Mouse (Mus musculus): ENCODE results near the gene Anxa11. TPM values are rescaled to one million over a fixed set of nuclear protein-coding genes. Genes with fewer than 3 reads are reported as not detected.
"Not testable (repeated sequence)": the region's sequence is repeated elsewhere in the genome, so short reads cannot be mapped to it uniquely, and the experiment has no call there.

Gene Anxa11
- polyA plus RNA-seq, 1 experiment from 2014 or later: 48.4 TPM

DNA sequence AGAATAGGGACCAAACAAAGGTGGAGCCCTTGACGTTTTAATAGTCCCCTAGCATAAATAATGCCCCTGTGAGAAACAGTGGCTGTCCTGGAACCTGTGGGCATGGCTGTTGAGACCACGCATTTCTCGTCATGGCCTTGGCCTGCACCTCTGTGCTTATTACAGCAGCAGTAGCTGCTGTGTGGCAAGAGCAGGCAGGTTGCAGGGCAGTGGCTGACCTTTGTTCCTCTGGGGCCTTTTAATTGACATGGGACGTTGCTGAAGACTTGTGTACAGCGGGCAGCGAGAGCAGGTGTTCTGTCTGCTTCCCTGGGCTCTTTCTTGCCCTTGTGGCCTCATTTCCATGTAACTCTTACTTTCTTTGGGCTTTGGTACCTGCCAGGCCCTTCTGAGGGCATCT, 25.9 kb downstream of the Anxa11 start:
- DNase-seq (ENCODE audit: low spot score): no peak

DNA sequence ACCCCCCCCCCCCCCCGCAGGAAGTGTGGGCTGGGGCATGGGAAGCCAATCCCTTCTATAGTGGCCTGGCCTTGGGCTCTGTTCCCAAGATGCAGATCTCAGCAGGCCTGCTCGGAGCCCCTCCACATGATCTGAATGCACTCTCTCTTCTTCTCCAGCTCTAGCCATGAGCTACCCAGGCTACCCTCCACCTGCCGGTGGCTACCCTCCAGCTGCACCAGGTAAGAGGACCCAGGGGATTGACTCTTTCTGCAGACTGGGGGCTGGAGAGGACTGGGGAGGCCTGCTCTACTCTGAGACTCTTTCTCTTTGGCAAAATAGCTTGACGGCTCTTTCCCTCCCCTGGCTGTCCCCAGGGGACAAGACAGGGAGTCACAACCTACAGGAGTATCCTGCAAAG, 26.8 kb downstream of the Anxa11 start:
- no peak for DNase-seq (ENCODE audit: low spot score)

DNA sequence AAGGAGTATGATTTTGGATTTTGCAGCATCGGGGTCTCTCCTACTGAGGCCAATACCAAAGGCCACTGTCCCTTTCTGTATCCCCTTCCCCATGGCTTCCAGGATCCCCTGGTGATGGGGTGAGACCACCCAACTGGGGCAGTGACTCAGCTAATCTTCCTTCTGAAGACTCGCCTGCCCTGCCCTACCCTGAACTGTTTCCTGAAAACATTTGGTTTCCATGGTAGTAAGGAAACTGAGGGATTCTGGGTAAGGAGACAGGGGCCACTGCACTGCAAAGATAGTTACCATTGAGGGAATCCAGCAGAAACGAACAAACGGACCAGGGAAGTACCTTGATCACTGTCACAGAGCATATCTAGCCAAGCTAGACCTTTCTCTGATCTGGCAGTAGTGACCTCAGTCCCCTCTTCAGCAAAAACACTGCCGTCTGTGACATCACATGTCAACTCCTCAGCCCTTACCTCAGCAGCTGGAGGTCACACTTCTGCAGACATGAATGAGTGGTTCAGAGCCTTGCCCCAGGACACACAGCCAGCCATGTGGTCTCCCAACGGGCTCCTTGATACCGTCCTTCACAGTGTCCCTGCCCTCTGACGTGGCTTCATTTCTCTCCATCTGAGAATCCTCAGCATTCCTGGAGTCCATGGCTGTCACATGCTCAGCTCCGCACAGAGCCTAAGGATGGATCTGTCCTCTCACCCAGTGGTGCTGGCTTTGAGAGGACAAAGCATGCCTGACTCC, 27.4 kb downstream of the Anxa11 start:
- DNase-seq (ENCODE audit: low spot score): no peak

DNA sequence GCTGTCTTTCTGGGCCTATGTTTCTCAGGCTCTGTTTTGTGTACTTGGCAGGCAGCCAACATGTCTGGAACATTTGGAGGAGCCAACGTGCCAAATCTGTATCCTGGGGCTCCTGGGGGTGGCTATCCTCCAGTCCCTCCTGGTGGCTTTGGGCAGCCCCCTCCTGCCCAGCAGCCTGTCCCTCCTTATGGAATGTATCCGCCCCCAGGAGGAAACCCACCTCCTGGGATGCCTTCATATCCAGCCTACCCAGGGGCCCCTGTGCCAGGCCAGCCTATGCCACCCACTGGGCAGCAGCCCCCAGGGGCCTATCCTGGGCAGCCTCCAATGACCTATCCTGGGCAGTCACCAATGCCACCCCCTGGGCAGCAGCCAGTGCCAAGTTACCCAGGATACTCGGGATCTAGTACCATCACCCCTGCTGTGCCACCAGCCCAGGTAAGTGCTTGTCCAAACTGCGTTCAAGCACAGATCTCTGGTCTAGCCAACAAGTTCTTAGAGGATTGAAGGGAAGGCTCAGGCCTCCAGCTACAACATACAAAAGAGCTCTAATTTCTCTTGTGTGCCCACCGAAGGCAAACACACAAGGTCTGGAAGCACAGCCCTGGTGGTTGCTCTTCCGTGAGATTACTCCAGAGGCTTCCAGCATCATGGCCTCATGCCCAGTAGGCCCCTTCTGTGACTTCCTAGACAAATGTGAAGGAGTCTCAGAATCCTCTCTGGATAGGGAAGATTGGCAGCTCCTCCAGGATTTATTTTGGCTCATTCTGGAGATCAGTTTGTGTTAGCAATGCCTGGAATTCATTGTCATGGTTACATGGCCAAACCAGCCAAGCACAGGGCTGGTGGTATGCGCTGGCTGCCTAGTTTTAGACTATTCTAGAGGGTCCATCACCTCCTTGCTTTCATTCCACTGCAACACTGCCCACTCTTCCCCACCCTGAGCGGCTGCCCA, 30.8 kb downstream of the Anxa11 start:
- no peak for DNase-seq (ENCODE audit: low spot score)

DNA sequence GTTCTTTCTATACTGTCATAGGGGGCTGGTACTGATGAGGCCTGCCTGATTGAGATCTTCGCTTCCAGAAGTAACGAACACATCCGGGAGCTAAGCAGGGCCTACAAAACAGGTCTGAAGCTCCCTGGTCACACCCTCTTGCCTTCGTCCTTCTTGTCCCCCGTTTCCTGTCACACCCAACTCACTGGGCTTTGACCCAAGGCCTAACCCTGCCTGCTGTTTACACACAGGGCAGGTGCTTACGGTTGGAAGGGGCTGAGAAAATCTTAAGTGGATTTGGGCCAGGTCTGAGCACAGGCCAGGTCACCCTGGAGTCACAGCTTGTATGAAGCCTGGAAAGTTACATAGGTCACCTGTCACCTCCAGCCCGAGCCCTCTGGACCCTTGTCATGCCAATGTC, 34.7 kb downstream of the Anxa11 start:
- DNase-seq (ENCODE audit: low spot score): not testable (repeated sequence)

DNA sequence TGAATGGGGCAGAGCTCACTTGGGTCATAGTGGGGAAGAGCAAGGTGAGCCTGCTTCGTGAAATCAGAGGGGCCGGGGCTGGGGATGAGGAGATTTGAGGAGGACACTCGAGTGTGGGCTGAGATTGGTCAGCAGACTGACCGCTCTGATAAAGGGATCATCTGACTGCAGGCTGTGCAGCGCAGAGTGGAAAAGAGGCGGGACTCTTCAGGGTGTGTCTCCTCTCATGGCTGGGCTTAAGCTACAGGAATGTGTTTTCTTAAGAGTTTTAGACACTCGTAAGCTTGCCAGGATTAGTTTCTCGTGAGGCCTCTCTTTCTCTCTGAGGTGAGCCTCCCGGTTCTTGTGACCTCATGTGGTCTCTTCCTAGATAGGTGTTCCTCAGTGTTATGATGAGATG, 39.8 kb downstream of the Anxa11 start:
- DNase-seq (ENCODE audit: low spot score): not testable (repeated sequence)

DNA sequence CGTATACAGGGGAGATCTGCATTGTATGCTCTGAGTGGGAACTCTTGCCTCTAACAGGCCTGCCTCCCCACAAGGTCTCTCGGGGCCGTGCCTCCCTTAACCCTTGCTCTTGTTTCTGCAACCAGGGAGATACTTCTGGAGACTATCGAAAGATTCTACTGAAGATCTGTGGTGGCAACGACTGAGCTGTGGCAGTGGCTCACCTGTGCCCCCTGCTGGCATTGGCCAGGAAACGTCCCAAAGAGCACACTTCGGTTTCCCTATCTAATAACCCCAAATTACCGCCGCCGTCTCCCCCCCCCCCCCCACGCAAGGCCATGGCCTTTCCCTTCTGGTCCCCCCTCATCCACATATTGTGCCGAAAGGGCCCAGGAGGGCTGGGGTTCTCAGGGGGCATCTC, 43.9 kb downstream of the Anxa11 start:
- not testable (repeated sequence) for DNase-seq (ENCODE audit: low spot score)

DNA sequence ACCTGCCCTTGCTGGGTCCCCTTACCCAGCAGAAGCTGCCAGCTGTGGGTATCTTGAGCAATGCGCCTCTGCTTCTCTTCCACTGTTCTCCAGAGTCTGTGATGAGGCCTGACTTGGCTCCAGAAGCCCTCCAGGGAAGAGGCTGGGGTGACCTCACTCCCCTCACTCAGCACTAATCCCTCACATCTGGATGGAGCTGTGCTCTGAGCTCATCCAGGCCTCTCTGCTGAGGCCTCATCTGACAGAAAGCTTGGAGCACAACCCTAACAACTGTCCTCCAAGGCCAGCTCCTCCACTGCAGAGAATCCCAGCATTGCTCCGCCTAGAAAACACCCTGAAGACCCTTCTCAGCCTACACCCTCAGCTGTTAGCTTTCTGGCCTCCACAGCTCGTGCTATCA, 52.6 kb downstream of the Anxa11 start:
- not testable (repeated sequence) for DNase-seq (ENCODE audit: low spot score)

DNA sequence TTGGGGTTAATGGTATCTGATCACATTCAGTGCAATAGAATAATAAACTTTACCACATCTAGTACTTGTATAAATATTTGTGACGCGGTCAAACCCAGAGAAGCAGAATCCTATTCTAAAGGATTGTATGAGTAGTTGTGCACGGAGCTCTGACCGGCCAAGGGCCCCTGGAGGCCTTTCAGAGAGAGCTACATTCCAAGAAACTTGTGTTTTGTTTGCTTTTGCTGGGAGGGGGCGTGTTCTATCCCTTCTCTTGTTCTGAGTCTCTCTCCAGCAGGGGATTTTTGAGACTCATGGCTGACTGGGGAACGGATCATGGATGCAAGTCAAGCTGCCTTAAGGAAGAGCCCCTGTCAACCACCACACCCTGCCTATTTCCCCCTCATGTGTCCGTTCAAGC, 53.7 kb downstream of the Anxa11 start:
- DNase-seq (ENCODE audit: low spot score): not testable (repeated sequence)

DNA sequence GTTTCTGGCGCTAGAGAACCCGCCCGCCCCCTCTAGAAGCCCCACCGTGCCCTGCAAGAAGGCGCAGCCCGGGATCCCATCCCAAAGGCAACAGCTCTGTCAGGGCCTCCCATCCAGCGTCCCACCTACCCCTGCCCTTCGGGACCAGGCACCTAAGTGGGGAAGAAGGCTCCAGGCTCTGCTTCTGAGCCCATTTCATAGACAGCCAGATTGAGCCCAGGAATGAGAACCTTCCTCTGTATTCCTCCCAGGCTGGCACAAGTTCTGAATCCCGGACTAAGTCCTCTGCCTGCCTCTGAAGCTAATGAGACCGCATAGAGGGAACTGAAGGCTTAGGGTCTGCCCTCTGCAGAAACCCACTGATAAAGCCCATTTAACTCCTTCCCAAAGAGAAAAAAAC, 61.0 kb downstream of the Anxa11 start, which contains the start of gene Plac9a:
Gene Plac9a, minus strand, starts transcription at position 101 of the 400 bp plus-strand sequence.
- DNase-seq (ENCODE audit: low spot score): not testable (repeated sequence)

DNA sequence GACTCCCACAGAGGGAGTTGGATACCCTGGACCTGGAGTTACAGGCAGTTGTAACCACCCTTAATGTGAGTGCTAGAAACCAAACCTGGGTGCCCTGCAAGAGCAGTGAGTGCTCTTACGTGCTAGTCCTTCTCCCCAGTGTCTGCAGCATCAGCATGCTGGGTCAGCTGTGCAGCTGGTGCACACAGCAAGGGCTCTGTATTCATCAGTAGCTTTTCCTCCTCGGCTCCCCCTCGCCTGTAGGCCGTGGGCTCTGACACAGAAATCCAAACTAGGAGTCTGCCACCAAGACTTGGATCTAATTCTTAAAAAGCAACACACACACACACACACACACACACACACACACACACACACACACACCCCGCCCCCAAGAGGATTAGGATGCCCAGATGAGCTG, 63.3 kb downstream of the Anxa11 start:
- DNase-seq (ENCODE audit: low spot score): not testable (repeated sequence)

DNA sequence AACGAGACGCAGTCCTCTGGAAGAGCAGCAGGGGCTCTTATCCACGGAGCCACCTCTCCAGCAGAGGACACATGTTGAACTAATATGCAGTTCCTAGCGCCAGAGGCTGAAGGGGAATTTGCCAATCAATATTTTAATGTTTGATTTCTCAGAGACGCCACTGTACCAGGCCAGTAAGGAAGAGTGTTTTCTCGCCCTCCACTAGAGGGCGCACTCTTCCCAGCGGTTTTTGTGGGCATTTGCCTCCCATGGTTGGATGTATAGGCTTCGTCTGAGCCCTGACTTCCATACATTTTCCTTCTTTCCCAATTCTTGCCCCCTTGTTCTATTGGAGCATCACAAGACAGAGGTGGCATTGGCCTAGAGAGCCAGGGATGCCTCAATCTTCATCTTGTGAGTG, 65.3 kb downstream of the Anxa11 start:
- DNase-seq (ENCODE audit: low spot score): not testable (repeated sequence)

DNA sequence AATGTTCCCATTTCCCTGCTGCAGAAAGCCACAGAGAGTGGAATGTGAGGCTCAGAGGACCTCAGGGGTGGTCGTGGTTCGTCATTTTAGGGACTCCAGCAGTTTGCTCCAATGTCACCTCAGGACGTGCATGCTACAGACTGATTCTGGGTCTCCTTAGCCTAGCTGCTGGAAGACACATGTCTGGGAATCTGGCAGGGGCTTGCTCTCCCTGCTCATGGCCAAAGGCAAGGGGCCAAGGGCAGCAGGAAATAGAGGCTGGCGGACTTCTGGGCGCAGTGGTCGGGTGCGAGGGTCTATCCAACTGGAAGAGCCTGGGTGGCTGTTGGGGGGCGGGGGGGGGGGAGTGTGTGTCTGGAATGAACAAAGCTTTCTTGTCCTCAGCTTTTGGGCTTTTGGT, 67.0 kb downstream of the Anxa11 start:
- DNase-seq (ENCODE audit: low spot score): not testable (repeated sequence)

DNA sequence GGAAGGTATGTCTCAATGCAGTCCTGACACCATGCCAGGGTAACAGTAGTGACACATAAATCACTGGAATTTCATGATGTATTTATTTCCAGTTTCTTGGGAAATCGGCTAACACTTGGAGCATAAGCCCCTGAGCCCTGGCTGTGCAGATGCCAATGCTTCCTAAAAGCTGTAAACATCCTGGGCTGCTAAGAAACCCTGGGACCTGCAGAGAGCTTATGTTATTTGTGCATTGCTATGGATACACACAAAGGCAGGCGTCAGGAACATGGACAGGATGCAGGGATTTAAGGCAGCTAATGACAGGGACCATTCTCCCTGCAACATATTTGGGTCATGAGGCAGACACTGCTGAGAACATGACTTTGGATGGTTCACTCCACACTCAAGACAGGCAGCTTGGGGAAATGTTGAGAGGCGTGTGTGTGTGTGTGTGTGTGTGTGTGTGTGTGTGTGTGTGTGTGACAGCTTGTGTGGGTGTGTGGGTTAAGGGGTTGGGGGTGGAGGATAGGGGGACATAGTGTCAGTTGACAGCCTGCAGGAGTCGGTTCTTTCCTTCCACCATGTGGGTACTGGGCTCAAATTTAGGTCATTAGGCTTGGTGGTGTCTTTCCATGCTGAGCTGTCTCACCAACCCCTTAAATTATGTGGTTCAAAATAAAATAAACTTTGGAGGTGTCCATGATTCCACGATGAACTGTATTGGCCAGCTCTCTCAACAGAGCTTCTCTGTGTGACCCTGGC, 76.6 kb downstream of the Anxa11 start:
- not testable (repeated sequence) for DNase-seq (ENCODE audit: low spot score)

DNA sequence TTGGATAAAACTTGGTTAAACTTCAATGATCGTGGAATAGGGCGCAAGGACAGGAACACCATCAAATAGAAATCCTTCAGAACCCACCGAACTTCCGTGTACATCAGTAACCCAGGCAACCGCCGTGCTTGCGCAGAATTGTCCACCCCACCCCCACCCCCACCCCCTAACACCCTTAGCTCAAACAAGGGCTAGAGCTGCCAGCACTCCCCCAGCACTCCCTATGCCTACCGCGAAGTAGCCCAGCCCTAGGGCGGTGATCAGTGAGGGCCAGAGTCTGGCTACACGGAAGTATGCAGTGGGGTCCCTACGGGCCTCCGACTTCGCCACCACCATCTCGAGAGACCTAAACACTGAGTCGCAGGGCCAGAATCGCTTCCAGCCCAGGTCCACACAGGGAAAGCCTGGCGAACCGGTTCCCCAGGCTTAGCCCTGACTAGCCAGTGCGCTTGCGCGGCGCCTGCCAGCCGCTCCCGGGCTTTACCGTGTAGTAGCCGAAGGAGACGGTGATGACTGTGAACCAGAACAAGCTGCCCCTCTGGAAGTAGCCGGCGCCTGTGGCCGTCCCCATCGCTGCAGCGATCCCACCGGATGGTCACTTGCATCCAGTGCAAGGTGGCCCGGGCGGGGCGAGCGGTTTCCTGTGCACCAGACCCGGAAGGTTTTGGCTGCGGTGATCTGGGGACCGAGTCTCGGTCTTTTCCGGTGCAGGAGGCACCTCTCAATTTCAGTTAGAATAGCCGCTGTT, 85.0 kb downstream of the Anxa11 start:
- DNase-seq (ENCODE audit: low spot score): not testable (repeated sequence)

DNA sequence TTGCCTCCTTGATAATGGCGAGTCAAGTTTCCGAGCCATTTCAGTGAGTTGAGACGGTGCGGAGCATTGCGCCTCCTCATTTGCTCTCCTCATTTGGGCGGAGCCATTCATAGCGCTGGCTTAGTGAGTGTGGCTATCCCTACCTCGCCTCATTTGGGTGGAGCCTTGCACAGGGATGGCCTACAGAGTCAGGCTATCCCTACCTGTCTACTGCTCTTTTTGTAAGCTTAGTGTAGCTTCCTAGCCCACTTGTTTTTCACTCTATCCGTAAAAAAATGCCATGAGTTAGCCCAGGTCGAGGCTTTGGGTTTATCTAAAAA, 85.6 kb downstream of the Anxa11 start, which contains the start of gene Tmem254a:
Gene Tmem254a, minus strand, starts transcription at position 111 of the 320 bp plus-strand sequence.
- not testable (repeated sequence) for DNase-seq (ENCODE audit: low spot score)

Small RNA genes lying within 50 kb of the gene (microRNA-seq; reads per million reads assigned to microRNA genes)
- not detected for gene Gm23701 (ENCODE audit: borderline number of aligned reads)

Other genes starting within 250 kb of the Anxa11 start
- 30.4 and 37.2 TPM in 2 replicates for gene Ppif, start 148.0 kb upstream of the Anxa11 start, polyA plus RNA-seq (2015; fragmentation: Nextera tagmentation; extraction: Ambion mirVana)
- 7.6 and 9.0 TPM in 2 replicates for gene Zcchc24, start 73.1 kb upstream of the Anxa11 start, polyA plus RNA-seq (2015; fragmentation: Nextera tagmentation; extraction: Ambion mirVana)
- gene Plac9a, start 60.9 kb downstream of the Anxa11 start, polyA plus RNA-seq (2015; fragmentation: Nextera tagmentation; extraction: Ambion mirVana): not detected in 2 replicates
- gene Tmem254a, start 85.5 kb downstream of the Anxa11 start, polyA plus RNA-seq (2015; fragmentation: Nextera tagmentation; extraction: Ambion mirVana): 0.72 and 1.8 TPM in 2 replicates
- not detected in 2 replicates for gene Cphx1, start 96.1 kb downstream of the Anxa11 start, polyA plus RNA-seq (2015; fragmentation: Nextera tagmentation; extraction: Ambion mirVana)
- gene Duxbl1, start 136.4 kb downstream of the Anxa11 start, polyA plus RNA-seq (2015; fragmentation: Nextera tagmentation; extraction: Ambion mirVana): 0.24 and 0.34 TPM in 2 replicates
- 13.4 and 19.4 TPM in 2 replicates for gene Gm9780, start 200.6 kb downstream of the Anxa11 start, polyA plus RNA-seq (2015; fragmentation: Nextera tagmentation; extraction: Ambion mirVana)
- 26.7 and 29.1 TPM in 2 replicates for gene Tmem254c, start 225.2 kb downstream of the Anxa11 start, polyA plus RNA-seq (2015; fragmentation: Nextera tagmentation; extraction: Ambion mirVana)
- gene Cphx2, start 239.4 kb downstream of the Anxa11 start, polyA plus RNA-seq (2015; fragmentation: Nextera tagmentation; extraction: Ambion mirVana): not detected in 2 replicates
- gene Cphx3, start 240.1 kb downstream of the Anxa11 start, polyA plus RNA-seq (2015; fragmentation: Nextera tagmentation; extraction: Ambion mirVana): not detected in 2 replicates

Measured in thymus, postnatal 0 days (tissue).